Mouse (Mus musculus) heart, adult 2 months (tissue): ENCODE measurements around the gene Zfp948. TPM values are rescaled to one million over a fixed set of nuclear protein-coding genes. Genes with fewer than 3 reads are reported as not detected.
"Not testable (repeated sequence)": the region's sequence is repeated elsewhere in the genome, so short reads cannot be mapped to it uniquely, and the experiment has no call there.

Source experiments
- DNase-seq, 2 experiments: peaks; one replicate each; pipeline ENCODE4 v3.0.0; 2021
- H3K27ac ChIP-seq: fragments of 200-600 bp; 2 replicates; pipeline ENCODE4 v1.8.1; 2022
- H3K27me3 ChIP-seq: fragments of 200-500 bp; 2 replicates; pipeline ENCODE4 v1.6.1; 2012; ENCODE audit warnings: mild to moderate bottlenecking, low read length, inconsistent platforms, mixed read lengths; ENCODE audit not compliant: control insufficient read depth, insufficient read depth
- H3K36me3 ChIP-seq: fragments of 200-500 bp; 2 replicates; pipeline ENCODE4 v1.6.1; 2012; ENCODE audit warnings: low read length, inconsistent platforms; ENCODE audit not compliant: control insufficient read depth, insufficient read depth
- H3K4me1 ChIP-seq: fragments of 200-500 bp; 2 replicates; pipeline ENCODE4 v1.6.1; 2011; ENCODE audit warnings: low read length; ENCODE audit not compliant: control insufficient read depth, insufficient read depth
- H3K4me3 ChIP-seq: fragments of 200-600 bp; 2 replicates; pipeline ENCODE4 v1.8.1; 2022
- H3K79me2 ChIP-seq: fragments of 200-500 bp; replicated peaks from 2 replicates; pipeline ENCODE4 v1.6.1; 2012; ENCODE audit warnings: mild to moderate bottlenecking, inconsistent platforms, low read length, moderate library complexity, mixed read lengths; ENCODE audit not compliant: control insufficient read depth, insufficient read depth
- H3K9ac ChIP-seq: fragments of 200-500 bp; 2 replicates; pipeline ENCODE4 v1.6.1; 2012; ENCODE audit warnings: low read depth, mild to moderate bottlenecking, control low read depth, inconsistent platforms, low read length, mixed read lengths
- CTCF ChIP-seq: fragments of 200-600 bp; IDR thresholded peaks from 2 replicates; pipeline ENCODE4 v1.8.1; 2022; ENCODE audit warnings: antibody characterized with exemption, mild to moderate bottlenecking, moderate library complexity
- EP300 ChIP-seq: fragments of 200-500 bp; IDR thresholded peaks from 2 replicates; pipeline ENCODE4 v1.6.1; 2011; ENCODE audit warnings: low read depth, low read length, control low read depth; ENCODE audit not compliant: insufficient read depth
- POLR2A ChIP-seq: fragments of 200-500 bp; IDR thresholded peaks from 2 replicates; pipeline ENCODE4 v1.6.1; 2011; ENCODE audit warnings: mild to moderate bottlenecking, low read depth, low read length, control low read depth; ENCODE audit not compliant: insufficient read depth
- WGBS: fragments of 180-500 bp; shearing (Covaris S2); methylation state at CpG from one replicate; pipeline ENCODE4 v1.1.7; 2018; 5-methylcytosine and 5-hydroxymethylcytosine counted together
- intact Hi-C: fragments of 180-260 bp; cut with DNase I; formaldehyde crosslinking; loops from one replicate; pipeline ENCODE4 v1.15.1; 2025
- polyA plus RNA-seq: library from polyadenylated mRNA; depleted of rRNA; stranded (reverse); fragments of >200 nt; gene quantifications from 2 replicates; pipeline ENCODE4 v1.2.3, GENCODE M21; 2012; rRNA removed
- total RNA-seq, 2 experiments: library from RNA; stranded (reverse); gene quantifications; 2 replicates each; pipeline ENCODE4 v1.2.3; 2021

Gene Zfp948
- total and polyA plus RNA-seq, 3 experiments = 1.2 to 3.7 (median 2.7) TPM

GRCm38 (mm10) chr17:21585521-21585920 lies 18.7 kb downstream of the Zfp948 start:
- no peak for TF ChIP-seq EP300
- no peak for TF ChIP-seq CTCF
- no peak for TF ChIP-seq POLR2A
- H3K4me3 ChIP-seq = no peak overlapping the region
- WGBS = 96% methylated on average over 2 of the region's 2 CpGs
- H3K27ac ChIP-seq = no peak overlapping the region
- DNase-seq = no peak
- intact Hi-C loops = no loop called here
- no peaks in the 10 kb centered on the region for H3K79me2 ChIP-seq
- no peaks in the 10 kb centered on the region for H3K4me1 ChIP-seq
- H3K9ac ChIP-seq = no peak overlapping the region
- H3K27me3 ChIP-seq = no peaks in the 10 kb centered on the region
- H3K36me3 ChIP-seq = peaks cover 15% of the 10 kb centered on the region

- DNase-seq = no peak
- 65% methylated on average over 3 of the region's 3 CpGs for WGBS
- H3K4me1 ChIP-seq = no peaks in the 10 kb centered on the region
- TF ChIP-seq POLR2A (no peak), CTCF (peak; percentile 38)
- H3K9ac ChIP-seq = no peak overlapping the region
- no peak overlapping the region for H3K4me3 ChIP-seq
- H3K27ac ChIP-seq = no peak overlapping the region
- H3K79me2 ChIP-seq = no peaks in the 10 kb centered on the region
- H3K27me3 ChIP-seq = no peaks in the 10 kb centered on the region
- intact Hi-C loops = no loop called here
- no peaks in the 10 kb centered on the region for H3K36me3 ChIP-seq
Observed at GRCm38 (mm10) chr17:21616356-21616755, 49.5 kb downstream of the Zfp948 start.

- no peak overlapping the region for H3K9ac ChIP-seq
- DNase-seq = no peak
- H3K79me2 ChIP-seq = no peaks in the 10 kb centered on the region
- no peak overlapping the region for H3K27ac ChIP-seq
- H3K27me3 ChIP-seq = no peaks in the 10 kb centered on the region
- intact Hi-C loops = no loop called here
- TF ChIP-seq POLR2A (no peak), CTCF (no peak), EP300 (no peak)
- 10% methylated on average over 9 of the region's 9 CpGs for WGBS
- no peaks in the 10 kb centered on the region for H3K4me1 ChIP-seq
- no peaks in the 10 kb centered on the region for H3K36me3 ChIP-seq
- H3K4me3 ChIP-seq = no peak overlapping the region
Observed at GRCm38 (mm10) chr17:21617352-21617751, 50.5 kb downstream of the Zfp948 start.

DNA sequence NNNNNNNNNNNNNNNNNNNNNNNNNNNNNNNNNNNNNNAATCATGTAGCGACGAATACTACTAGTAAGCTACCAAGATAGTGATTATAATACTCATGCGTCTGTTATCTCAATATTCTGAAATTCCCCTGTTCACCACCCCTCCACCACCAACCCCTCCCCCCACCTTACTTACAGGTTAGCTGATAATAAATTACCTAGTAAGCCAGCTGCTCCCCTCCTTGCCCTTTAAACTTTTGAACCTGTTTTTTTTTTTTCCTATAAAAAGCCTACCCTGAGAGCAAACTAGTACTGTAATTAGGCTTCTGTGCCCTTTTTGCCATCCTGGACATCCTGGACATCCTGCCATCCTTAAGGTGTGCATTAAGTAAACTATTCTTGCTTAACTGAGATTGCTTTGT lies 56.8 kb downstream of the Zfp948 start:
- Histone ChIP-seq H3K4me3 (no peak overlapping the region), H3K9ac (no peak overlapping the region), H3K27me3 (no peaks in the 10 kb centered on the region), H3K4me1 (no peaks in the 10 kb centered on the region), H3K79me2 (no peaks in the 10 kb centered on the region), H3K27ac (no peak overlapping the region), H3K36me3 (no peaks in the 10 kb centered on the region)
- DNase-seq = no peak
- TF ChIP-seq EP300 (no peak), CTCF (no peak), POLR2A (no peak)
- intact Hi-C loops = no loop called here
- 0% methylated on average over 1 of the region's 3 CpGs for WGBS

GRCm38 (mm10) chr17:21635758-21636157 lies 69.0 kb downstream of the Zfp948 start:
- H3K4me1 ChIP-seq, DNase-seq, H3K27ac ChIP-seq, H3K9ac ChIP-seq, H3K4me3 ChIP-seq, intact Hi-C loops, H3K36me3 ChIP-seq, H3K27me3 ChIP-seq, H3K79me2 ChIP-seq: not testable (repeated sequence)
- WGBS = 53% methylated on average over 4 of the region's 4 CpGs

Other genes with a start within 250 kb of the Zfp948 start
- under 1 TPM; 0.86 to 0.89 TPM for gene Zfp677, start 183.3 kb upstream of the Zfp948 start, total RNA-seq
- 0.25 and 0.50 TPM in 2 replicates for gene Zfp677, start 183.3 kb upstream of the Zfp948 start, polyA plus RNA-seq
- gene Zfp54, start 143.8 kb upstream of the Zfp948 start, total RNA-seq = 1 to 10 TPM in 1 of 2 experiments, under 1 TPM in 1; 0.59 to 1.0 TPM
- gene Zfp54, start 143.8 kb upstream of the Zfp948 start, polyA plus RNA-seq = 0.39 and 0.64 TPM in 2 replicates
- gene Zfp51, start 116.6 kb upstream of the Zfp948 start, total RNA-seq = 1 to 10 TPM; 6.3 to 8.5 TPM
- 1.5 and 3.7 TPM in 2 replicates for gene Zfp51, start 116.6 kb upstream of the Zfp948 start, polyA plus RNA-seq
- 1 to 10 TPM; 2.0 to 2.5 TPM for gene Zfp53, start 78.0 kb upstream of the Zfp948 start, total RNA-seq
- gene Zfp53, start 78.0 kb upstream of the Zfp948 start, polyA plus RNA-seq = 0.55 and 1.0 TPM in 2 replicates
- 1 to 10 TPM; 3.5 to 5.9 TPM for gene Zfp52, start 31.5 kb upstream of the Zfp948 start, total RNA-seq
- 1.1 and 1.9 TPM in 2 replicates for gene Zfp52, start 31.5 kb upstream of the Zfp948 start, polyA plus RNA-seq
- gene Zfp983, start 83.6 kb downstream of the Zfp948 start, total RNA-seq = 1 to 10 TPM; 2.1 to 2.4 TPM
- gene Zfp983, start 83.6 kb downstream of the Zfp948 start, polyA plus RNA-seq = 0.35 and 1.3 TPM in 2 replicates
- gene Gm10226, start 124.9 kb downstream of the Zfp948 start, total RNA-seq = 1 to 10 TPM; 2.2 to 2.4 TPM
- gene Gm10226, start 124.9 kb downstream of the Zfp948 start, polyA plus RNA-seq = not detected in 2 replicates
- gene Zfp760, start 140.7 kb downstream of the Zfp948 start, total RNA-seq = 1 to 10 TPM; 1.3 to 1.5 TPM
- gene Zfp760, start 140.7 kb downstream of the Zfp948 start, polyA plus RNA-seq = 0.53 and 1.3 TPM in 2 replicates
- 1 to 10 TPM; 5.1 to 5.9 TPM for gene Zfp229, start 163.8 kb downstream of the Zfp948 start, total RNA-seq
- 1.5 and 3.3 TPM in 2 replicates for gene Zfp229, start 163.8 kb downstream of the Zfp948 start, polyA plus RNA-seq